Mouse (Mus musculus): ENCODE results near the gene Fbxl19. TPM values are rescaled to one million over a fixed set of nuclear protein-coding genes. Genes with fewer than 3 reads are reported as not detected.

The Fbxl19 gene
- total RNA-seq, 2 experiments from 2014 or later, result 5.6 to 6.2 TPM

DNA sequence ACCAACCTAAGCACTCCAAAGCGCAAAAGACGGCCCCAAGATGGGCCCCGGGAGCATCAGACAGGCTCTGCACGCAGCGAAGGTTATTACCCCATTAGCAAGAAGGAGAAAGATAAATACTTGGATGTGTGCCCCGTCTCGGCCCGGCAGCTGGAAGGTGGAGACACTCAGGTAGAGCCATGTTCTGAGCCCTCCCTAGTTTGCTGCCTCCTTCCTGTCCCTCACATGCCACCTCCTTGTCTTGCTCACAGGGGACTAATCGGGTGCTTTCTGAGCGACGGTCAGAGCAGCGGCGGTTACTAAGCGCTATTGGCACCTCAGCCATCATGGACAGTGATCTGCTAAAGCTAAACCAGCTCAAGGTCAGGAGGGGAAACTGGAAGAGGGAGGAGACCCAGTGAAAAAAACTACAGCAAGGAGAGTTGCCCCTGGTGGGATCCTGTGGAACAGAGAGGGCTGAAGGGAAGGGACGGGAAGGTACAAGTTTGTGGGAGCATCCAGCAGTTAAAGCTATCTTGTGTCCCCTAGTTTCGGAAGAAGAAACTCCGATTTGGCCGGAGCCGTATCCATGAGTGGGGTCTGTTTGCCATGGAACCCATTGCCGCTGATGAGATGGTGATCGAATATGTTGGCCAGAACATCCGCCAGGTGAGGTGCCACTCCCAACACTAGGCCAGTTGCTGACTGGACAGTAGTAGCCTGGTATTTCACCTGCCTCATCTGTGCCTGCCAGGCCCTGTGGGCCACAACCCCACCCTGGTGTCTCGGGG is 52.9 kb downstream of the Fbxl19 start:
- intact Hi-C loops (cut with DNase I), result loop anchor here (2.0 kb wide), 1 partner anchor 18 kb away; no protein-coding TSS in a partner anchor
- DNase-seq, result no peak

- intact Hi-C loops (cut with DNase I), result no loop called here
- DNase-seq, result no peak
These were observed 54.2 kb downstream of the Fbxl19 start for GRCm38 (mm10) chr7:127798591-127798990.

DNA sequence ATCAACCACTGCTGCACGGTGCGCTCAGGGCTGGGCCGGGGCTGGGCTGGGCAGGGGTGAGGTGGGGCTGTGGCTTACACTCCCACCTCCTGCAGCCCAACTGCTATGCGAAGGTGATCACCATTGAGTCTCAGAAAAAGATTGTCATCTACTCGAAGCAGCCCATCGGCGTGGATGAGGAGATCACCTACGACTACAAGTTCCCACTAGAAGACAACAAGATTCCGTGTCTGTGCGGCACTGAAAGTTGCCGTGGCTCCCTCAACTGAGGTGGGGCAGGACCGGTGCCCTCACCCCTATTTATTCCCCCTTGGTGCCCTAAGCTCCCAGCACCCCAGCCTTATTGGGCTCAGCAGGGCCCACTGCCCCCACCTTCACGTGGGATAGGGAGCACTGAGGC is 54.9 kb downstream of the Fbxl19 start:
- DNase-seq, result no peak
- intact Hi-C loops (cut with DNase I), result no loop called here

- no peak for DNase-seq
- intact Hi-C loops (cut with DNase I), result loop anchor here (1.0 to 5.0 kb wide), 5 partner anchors 17 to 408 kb away; partner anchors contain the start of genes Cox6a2, Zfp646 and Zfp668
These were observed 55.4 kb downstream of the Fbxl19 start for GRCm38 (mm10) chr7:127799738-127800137.

DNA sequence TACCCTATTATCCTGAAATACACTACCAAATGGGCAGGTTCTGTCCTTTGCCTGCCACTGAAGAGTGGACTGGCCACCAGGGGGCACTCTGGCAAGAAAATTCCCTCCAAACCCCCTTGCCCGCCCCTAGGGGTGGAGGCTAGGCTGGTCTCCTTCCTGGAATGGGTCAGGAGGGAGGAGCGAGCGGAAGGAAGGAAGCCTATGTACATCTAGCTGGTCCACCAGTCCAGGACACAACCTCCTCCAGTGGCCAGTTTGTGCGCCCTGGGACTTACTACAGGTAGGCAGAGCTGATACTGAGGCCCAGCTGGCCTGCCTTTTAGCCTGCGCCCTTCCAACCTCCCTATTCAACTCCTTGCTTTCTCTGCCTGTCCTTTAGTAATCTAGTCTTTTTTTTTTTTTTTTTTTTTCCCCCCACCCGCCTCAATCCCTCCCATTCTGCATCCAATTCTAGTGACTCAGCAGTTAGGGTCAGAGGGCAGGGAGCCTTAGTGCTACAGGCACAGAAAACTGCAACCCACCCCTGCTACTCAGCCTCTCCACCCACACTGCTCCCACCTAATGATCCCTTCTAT is 56.2 kb downstream of the Fbxl19 start, which contains the start of gene Hsd3b7:
Gene Hsd3b7 (plus strand): TSS at position 170 of the 575 bp plus-strand sequence.
- intact Hi-C loops (cut with DNase I), result loop anchor here (1.0 to 5.0 kb wide), 5 partner anchors 16 to 407 kb away; partner anchors contain the start of genes Cox6a2, Zfp646 and Zfp668
- peak; percentile 95 to 97 for DNase-seq

DNA sequence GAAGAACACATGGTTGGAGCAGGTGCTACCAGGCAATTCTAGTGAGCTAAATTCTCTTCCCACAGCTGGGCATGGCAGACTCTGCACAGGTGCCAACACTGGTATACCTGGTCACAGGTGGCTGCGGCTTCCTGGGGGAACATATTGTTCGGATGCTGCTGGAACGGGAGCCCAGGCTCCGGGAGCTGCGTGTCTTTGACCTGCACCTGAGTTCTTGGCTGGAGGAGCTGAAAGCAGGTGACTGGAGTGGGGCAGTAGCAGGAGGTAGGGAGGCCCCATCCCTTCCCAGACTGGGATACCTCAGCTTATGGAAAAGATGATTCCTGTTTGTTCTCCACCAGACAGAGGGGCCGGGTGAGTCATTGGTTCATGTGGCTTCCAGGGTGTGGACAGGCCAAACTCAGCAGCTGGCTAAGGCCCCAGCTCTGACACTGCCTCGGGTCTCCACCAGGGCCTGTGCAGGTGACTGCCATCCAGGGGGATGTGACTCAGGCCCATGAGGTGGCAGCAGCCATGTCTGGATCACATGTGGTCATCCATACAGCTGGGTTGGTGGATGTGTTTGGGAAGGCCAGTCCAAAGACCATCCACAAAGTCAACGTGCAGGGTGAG is 56.8 kb downstream of the Fbxl19 start:
- peak; percentile 31 to 32 for DNase-seq
- intact Hi-C loops (cut with DNase I), result loop anchor here (2.0 to 5.0 kb wide), 3 partner anchors 40 to 406 kb away; partner anchors contain the start of genes Cox6a2, Zfp646 and Zfp668

DNA sequence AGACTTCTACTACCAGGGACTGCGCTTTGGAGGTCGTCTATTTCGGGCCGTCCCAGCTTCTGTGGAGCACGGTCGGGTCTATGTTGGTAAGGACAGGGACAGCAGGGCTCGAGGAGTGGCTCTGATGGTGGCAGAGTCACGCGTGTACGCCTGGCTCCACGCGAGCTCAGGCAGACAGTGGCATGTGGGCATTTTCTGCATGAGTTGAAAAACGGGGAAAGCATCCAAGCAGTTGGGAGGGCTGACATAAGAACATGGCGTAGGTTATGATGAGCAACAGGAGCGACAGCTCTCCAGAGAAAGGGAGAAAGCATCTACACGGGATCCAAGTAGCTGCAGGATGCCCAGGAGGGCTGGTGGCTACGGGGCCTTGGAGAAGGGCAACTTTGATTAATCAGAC is 58.0 kb downstream of the Fbxl19 start:
- no peak for DNase-seq
- intact Hi-C loops (cut with DNase I), result loop anchor here (5.0 kb wide), 2 partner anchors 75 to 405 kb away; partner anchors contain the start of genes Cox6a2, Zfp646 and Zfp668

GRCm38 (mm10) chr7:127808821-127809220 is 64.5 kb downstream of the Fbxl19 start:
- intact Hi-C loops (cut with DNase I), result no loop called here
- DNase-seq, result no peak

DNA sequence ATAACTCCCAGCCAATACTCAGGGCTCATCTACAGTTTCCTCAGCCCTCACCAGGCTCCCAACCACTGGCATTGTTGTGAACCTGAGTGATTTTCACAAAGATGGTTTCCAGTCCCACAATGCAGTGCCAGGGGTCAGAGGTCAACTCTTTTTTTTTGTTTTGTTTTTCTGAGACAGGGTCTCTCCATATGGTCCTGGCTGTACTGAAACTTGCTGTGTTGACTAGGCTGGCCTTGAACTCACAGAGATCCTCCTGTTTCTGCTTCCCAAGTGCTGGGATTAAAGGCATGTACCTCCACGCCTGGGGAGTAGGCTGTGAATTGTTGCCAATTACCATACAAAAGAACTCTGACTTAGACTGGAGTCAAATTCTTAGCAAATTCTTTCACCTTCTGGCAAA is 65.5 kb downstream of the Fbxl19 start:
- DNase-seq, result no peak
- intact Hi-C loops (cut with DNase I), result no loop called here

GRCm38 (mm10) chr7:127810650-127811049 is 66.3 kb downstream of the Fbxl19 start:
- intact Hi-C loops (cut with DNase I), result no loop called here
- no peak for DNase-seq

- DNase-seq, result no peak
These were observed 66.9 kb downstream of the Fbxl19 start for GRCm38 (mm10) chr7:127811240-127811639.

DNA sequence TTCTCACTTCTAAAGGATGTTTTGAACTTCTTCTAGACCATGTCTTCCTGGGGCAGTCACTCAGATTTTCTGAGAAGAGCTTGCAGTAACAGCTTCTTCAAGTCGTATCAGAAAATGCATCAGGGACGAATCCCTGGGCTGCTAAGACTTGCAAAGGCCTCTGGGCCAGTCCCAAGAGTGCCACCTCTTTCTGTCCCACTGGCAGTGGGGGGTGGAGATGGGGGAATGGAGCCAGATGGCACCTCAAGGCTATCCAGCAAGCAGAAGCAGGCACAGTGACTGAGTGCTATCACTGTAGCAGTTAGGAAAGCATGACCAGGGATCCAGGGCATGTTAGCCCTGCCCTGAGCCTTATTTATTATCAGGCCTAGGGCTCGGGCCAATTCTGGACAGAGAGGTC is 67.9 kb downstream of the Fbxl19 start:
- DNase-seq, result no peak
- intact Hi-C loops (cut with DNase I), result no loop called here

More at GRCm38 (mm10) chr7:127811240-127811639, 66.9 kb downstream of the Fbxl19 start:
- intact Hi-C loops (cut with DNase I), result no loop called here

DNA sequence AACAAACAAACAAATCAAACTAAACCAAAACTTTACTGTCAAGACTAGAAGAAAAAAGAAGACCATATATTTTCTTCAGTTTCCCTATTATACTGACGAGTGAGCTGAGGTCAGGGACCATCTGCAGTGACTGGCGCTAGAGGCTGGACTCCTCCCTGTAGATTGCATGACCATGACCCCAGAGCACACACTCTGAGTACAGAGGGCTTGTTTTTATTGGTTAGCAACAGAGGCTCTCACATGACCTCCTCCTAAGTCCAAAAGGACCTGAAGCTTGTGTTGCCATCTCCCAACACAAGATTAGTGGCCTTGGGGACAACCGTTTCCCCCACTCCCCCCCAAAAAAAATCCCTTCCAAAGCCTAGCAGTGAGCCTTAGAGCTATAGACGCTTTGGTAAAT is 69.5 kb downstream of the Fbxl19 start:
- DNase-seq, result no peak
- intact Hi-C loops (cut with DNase I), result loop anchor here (2.0 kb wide), 1 partner anchor 29 kb away; no protein-coding TSS in a partner anchor

- DNase-seq, result peak; percentile 90 to 92
- intact Hi-C loops (cut with DNase I), result loop anchor here (2.0 kb wide), 1 partner anchor 28 kb away; no protein-coding TSS in a partner anchor
These were observed 70.0 kb downstream of the Fbxl19 start for GRCm38 (mm10) chr7:127814241-127814921.

DNA sequence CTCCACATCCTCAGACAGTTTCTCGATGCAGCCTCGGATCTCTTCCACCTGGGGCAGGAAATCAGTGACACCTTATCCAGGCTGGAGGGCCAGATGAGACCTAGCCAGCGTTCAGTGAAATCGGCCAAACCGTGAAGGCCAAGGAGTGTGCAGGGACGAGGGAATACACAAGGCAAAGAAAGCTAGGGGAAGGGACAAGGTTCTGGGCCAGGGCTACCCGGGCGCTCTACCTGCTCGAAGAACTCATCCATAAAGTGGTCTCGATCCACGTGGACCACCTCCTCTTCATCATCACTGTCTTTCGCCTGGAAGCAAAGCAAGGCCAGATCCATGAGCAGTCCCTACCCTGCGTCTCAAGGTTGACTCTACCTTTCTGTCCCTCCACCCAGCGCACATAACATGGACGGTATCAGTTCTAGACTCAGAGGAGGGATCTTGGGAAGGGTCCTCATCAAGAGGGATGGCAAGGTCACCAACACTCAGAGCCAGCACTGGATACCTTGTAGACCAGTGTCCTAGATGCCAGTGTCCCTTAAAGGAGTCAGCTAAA is 70.8 kb downstream of the Fbxl19 start:
- intact Hi-C loops (cut with DNase I), result loop anchor here (2.0 kb wide), 1 partner anchor 28 kb away; no protein-coding TSS in a partner anchor

DNA sequence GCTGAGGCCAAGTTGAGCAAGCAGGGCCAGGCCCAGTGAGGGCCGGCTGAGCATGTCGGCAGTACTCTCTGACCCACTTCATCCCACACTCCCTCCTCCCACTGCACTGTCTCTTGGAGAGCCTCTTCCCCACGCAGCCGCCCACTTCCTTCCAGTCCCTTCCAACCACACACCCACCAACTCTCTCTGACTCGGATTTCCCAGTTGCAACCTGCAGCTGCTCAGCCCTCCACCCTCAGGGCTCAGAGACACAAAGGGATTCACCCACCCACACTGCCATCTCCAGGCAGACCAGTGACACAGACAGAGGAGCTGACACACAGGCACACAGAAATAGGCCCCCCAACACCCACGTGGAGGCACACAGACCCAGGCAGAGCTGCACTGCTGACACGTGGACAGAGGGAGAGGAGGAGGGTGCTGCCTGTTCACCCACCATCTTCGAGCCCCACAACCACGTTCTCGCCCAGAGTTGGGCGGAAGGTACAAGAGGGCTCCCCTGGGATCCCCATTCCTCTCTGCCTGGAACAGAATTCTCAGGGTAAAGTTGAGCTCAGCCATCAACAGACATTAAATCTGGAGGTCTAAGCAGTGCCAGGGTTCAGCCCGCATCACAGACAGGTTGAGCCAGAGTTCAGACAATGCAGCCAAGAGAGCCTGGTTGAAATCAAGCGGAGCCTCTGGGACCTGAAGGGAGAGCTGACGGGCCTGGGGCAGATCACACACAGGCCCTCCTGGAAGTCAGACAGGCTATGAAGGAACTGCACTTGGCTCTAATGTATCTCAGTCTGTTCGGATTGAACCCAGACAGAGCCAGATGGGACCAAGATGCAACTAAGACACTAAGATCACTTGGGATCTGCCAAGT is 71.8 kb downstream of the Fbxl19 start:
- DNase-seq, result peak; percentile 69 to 71
- intact Hi-C loops (cut with DNase I), result loop anchor here (1.0 to 2.0 kb wide), 2 partner anchors 16 to 27 kb away; partner anchors contain the start of gene Hsd3b7

More for the DNA sequence above, 70.8 kb downstream of the Fbxl19 start:
- no peak for DNase-seq

DNA sequence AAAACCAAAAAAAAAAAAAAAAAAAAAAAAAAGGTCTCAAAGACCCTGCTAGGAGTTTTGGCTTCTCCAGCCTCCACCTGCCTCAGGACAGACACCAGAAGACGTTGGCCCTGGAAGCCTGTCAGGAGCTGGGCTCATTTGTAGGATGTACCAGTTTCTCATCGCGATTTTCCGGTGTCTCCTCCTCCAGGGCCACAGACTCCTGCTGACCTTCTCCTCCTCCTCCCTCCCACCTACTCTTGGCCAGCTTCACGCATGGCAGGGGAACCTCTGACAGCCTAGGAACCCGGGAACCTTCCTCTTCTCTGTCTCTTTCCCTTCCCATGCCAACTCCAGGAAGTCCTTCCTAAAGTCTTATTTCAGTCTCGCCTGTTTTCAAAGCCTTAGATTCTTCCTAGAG is 72.7 kb downstream of the Fbxl19 start:
- intact Hi-C loops (cut with DNase I), result no loop called here
- no peak for DNase-seq

DNA sequence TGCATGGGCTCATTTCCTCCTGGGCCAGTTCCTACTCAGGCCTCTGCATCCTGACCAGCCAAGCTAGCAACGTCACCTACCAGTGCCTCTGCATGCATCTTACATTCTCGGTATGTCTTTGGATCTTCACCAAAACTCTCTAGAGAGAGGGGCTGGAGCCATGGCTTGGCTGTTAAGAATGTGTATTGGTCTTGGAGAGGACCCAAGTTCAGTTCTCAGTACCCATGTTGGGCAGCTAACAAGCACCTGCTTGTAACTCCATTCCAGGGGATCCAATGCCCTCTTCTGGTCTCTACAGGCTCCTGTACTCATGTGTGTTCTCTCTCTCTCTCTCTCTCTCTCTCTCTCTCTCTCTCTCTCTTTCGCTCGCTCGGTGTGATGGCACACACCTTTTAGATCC is 73.4 kb downstream of the Fbxl19 start:
- DNase-seq, result no peak
- intact Hi-C loops (cut with DNase I), result no loop called here

All from heart, postnatal 10 days (tissue).